Comparison of ENCODE assay signal across 9 mouse cellular contexts in the genomic region with DNA sequence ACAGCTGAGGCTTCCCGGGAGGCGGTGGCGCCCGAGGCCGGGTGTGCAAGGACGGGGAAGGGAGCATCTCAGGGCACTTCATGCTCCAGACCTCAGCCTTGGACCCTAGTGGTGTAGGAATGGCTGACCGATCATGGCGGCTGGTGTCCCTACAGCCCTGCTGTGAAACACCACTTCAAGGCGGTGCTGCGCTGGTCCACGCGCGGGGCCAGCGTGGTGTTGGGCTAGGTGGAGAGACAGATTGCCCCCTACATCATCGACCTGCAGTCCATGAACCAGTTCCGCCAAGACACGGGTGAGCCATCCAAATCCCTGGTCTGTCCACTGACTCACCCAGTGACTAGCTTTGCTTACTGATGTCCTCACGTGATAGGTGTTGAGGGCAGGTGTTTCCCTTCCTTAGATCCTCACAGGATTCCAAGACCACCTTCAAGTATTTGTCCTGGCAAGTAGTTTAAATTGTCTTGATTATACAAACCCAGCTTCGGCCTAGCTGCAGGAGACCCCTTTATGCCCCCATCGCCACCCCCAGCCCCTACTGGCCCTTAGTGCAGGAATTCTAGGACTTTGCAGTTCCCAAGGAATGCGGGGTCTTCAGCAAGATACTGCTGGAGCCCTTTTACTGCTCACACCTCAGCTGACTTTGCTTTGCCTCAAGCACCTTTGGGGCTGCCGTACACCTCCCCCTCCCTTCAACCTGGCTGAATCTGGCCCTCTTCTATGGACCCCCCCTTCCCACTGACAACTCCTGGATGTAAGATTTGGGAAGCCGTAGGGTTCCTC. TPM values are rescaled to one million over a fixed set of nuclear protein-coding genes. Genes with fewer than 3 reads are reported as not detected.
DNase-seq lines count a peak whose midpoint lies in the region; ATAC-seq and TF ChIP-seq lines count a peak whose summit lies in the region.
"Had no signal": no experiment of that assay in that cellular context is flagged by ENCODE, and none has a peak within 500 bp of the region (broad histone marks: within the 10 kb centered on the region; RNA-seq: fewer than 3 reads in every experiment).

No protein-coding gene starts in this region.

- 26% methylated on average over 23 of the region's 23 CpGs for WGBS in bone marrow, adult 2 months
- WGBS in embryonic facial prominence, embryonic 11.5 days = 16% methylated on average over 23 of the region's 23 CpGs
- 14% methylated on average over 23 of the region's 23 CpGs for WGBS in intestine, postnatal 0 days
- 18% methylated on average over 23 of the region's 23 CpGs for WGBS in midbrain, embryonic 13.5 days

- TF ChIP-seq POLR2A in bone marrow, adult 2 months (IDR thresholded peaks at IDR 0.05; ENCODE audit: borderline replicate concordance, control insufficient read depth, low read depth, low read length) = no peak

- H3K9ac ChIP-seq in embryonic facial prominence, embryonic 11.5 days (replicated peaks; ENCODE audit: low read length) = peak overlapping the region; percentile 58
- peak overlapping the region; percentile 76 for H3K9ac ChIP-seq in intestine, postnatal 0 days (ENCODE audit: low read depth, low read length)
- H3K9ac ChIP-seq in midbrain, embryonic 13.5 days (replicated peaks) = peak overlapping the region; percentile 81

- TF ChIP-seq CTCF in bone marrow, adult 2 months (IDR thresholded peaks at IDR 0.05; ENCODE audit: control insufficient read depth, insufficient read depth, low read length) = no peak
- TF ChIP-seq CTCF in intestine, postnatal 0 days (IDR thresholded peaks at IDR 0.05; ENCODE audit: low read depth) = no peak

- H3K27me3 ChIP-seq in embryonic facial prominence, embryonic 11.5 days (ENCODE audit: control insufficient read depth, insufficient read depth, low read length) = peaks cover 2% of the 10 kb centered on the region; the same call in 1 of the 2 replicates
- H3K27me3 ChIP-seq in intestine, postnatal 0 days (replicated peaks; ENCODE audit: control insufficient read depth, insufficient read depth, low read length) = no peaks in the 10 kb centered on the region
- H3K27me3 ChIP-seq in midbrain, embryonic 13.5 days = no peaks in the 10 kb centered on the region

- peak overlapping the region; percentile 53 for H3K4me3 ChIP-seq in bone marrow, adult 2 months (replicated peaks; ENCODE audit: control insufficient read depth, low read depth, low read length)
- H3K4me3 ChIP-seq in embryonic facial prominence, embryonic 11.5 days (ENCODE audit: low read depth, low read length) = peak overlapping the region; percentile 54
- peak overlapping the region; percentile 77 for H3K4me3 ChIP-seq in intestine, postnatal 0 days (ENCODE audit: low read depth, low read length)
- H3K4me3 ChIP-seq in midbrain, embryonic 13.5 days (replicated peaks) = peak overlapping the region; percentile 64

- peaks cover 2% of the 10 kb centered on the region; the same call in 1 of the 2 replicates for H3K4me1 ChIP-seq in bone marrow, adult 2 months (ENCODE audit: control insufficient read depth, insufficient read depth, low read length)
- H3K4me1 ChIP-seq in embryonic facial prominence, embryonic 11.5 days (ENCODE audit: control insufficient read depth, insufficient read depth, low read length) = no peaks in the 10 kb centered on the region
- H3K4me1 ChIP-seq in intestine, postnatal 0 days (replicated peaks; ENCODE audit: control insufficient read depth, insufficient read depth, low read length) = no peaks in the 10 kb centered on the region
- H3K4me1 ChIP-seq in midbrain, embryonic 13.5 days (replicated peaks) = peaks cover 5% of the 10 kb centered on the region

- H3K9me3 ChIP-seq in embryonic facial prominence, embryonic 11.5 days (replicated peaks; ENCODE audit: control insufficient read depth, low read length) = no peaks in the 10 kb centered on the region
- no peaks in the 10 kb centered on the region for H3K9me3 ChIP-seq in intestine, postnatal 0 days (ENCODE audit: control insufficient read depth)
- H3K9me3 ChIP-seq in midbrain, embryonic 13.5 days = no peaks in the 10 kb centered on the region

- H3K36me3 ChIP-seq in embryonic facial prominence, embryonic 11.5 days (replicated peaks; ENCODE audit: control insufficient read depth, insufficient read depth, low read depth, low read length) = no peaks in the 10 kb centered on the region
- no peaks in the 10 kb centered on the region for H3K36me3 ChIP-seq in intestine, postnatal 0 days (ENCODE audit: control insufficient read depth, insufficient read depth)
- no peaks in the 10 kb centered on the region for H3K36me3 ChIP-seq in midbrain, embryonic 13.5 days

- DNase-seq in layer of hippocampus, adult 11-12 months (ENCODE audit: low spot score) = peak; percentile 16
- no peak for DNase-seq in layer of hippocampus, adult 9-10 months (ENCODE audit: low spot score)
- DNase-seq in embryonic facial prominence, embryonic 11.5 days (ENCODE audit: low spot score) = no peak
- DNase-seq in gastrocnemius, adult 18-20 months (ENCODE audit: low spot score) = no peak
- DNase-seq in adrenal gland, adult 8-10 months = no peak

- H3K4me2 ChIP-seq in embryonic facial prominence, embryonic 11.5 days (ENCODE audit: low read depth, low read length) = peak overlapping the region; percentile 91
- peak overlapping the region; percentile 99 for H3K4me2 ChIP-seq in intestine, postnatal 0 days (replicated peaks; ENCODE audit: low read depth)
- H3K4me2 ChIP-seq in midbrain, embryonic 13.5 days (replicated peaks) = peak overlapping the region; percentile 92

- no peak overlapping the region for H3K27ac ChIP-seq in bone marrow, adult 2 months (ENCODE audit: control insufficient read depth, insufficient read depth, low read depth, low read length, poor library complexity)
- H3K27ac ChIP-seq in embryonic facial prominence, embryonic 11.5 days (replicated peaks; ENCODE audit: low read depth, low read length) = no peak overlapping the region
- H3K27ac ChIP-seq in intestine, postnatal 0 days (ENCODE audit: low read depth, low read length) = peak overlapping the region; percentile 91
- peak overlapping the region; percentile 74 for H3K27ac ChIP-seq in midbrain, embryonic 13.5 days

- ATAC-seq in embryonic facial prominence, embryonic 11.5 days (replicated peaks; ENCODE audit: insufficient number of reproducible peaks, low FRiP score, low TSS enrichment, low read depth) = peak; percentile 54
- peak; percentile 28 for ATAC-seq in intestine, postnatal 0 days
- peak; percentile 72 for ATAC-seq in midbrain, embryonic 13.5 days

RNA-seq across cellular contexts. Expression of a gene that starts 3.3 kb away (rescaled TPM):
- polyA plus RNA-seq in bone marrow, adult 2 months (2011; ENCODE audit: insufficient read depth, insufficient read length, low replicate concordance, missing spikeins) = 1.3 TPM in 1 of 2 replicates, not detected in the other
- 0.13 and 0.18 TPM in 2 replicates for polyA plus RNA-seq in embryonic facial prominence, embryonic 11.5 days (2014; fragmentation: Nextera tagmentation; extraction: Ambion mirVana)
- polyA plus RNA-seq in intestine, postnatal 0 days (2015; fragmentation: Nextera tagmentation; extraction: Ambion mirVana) = 0.13 TPM in 1 of 2 replicates, not detected in the other
- polyA plus RNA-seq in midbrain, embryonic 13.5 days (2015; fragmentation: Nextera tagmentation; extraction: Ambion mirVana) = not detected in 2 replicates
- not detected for total RNA-seq in gastrocnemius, adult 18-20 months (2021)
- total RNA-seq in adrenal gland, adult 8-10 months (2022) = under 1 TPM in 1 of 4 experiments, not detected in 3; 0.16 TPM

RNA-seq across cellular contexts. Expression of a gene that starts 36.6 kb away (rescaled TPM):
- 0.45 and 2.5 TPM in 2 replicates for polyA plus RNA-seq in bone marrow, adult 2 months (2011; ENCODE audit: insufficient read depth, insufficient read length, low replicate concordance, missing spikeins)
- polyA plus RNA-seq in embryonic facial prominence, embryonic 11.5 days (2014; fragmentation: Nextera tagmentation; extraction: Ambion mirVana) = not detected in 2 replicates
- polyA plus RNA-seq in intestine, postnatal 0 days (2015; fragmentation: Nextera tagmentation; extraction: Ambion mirVana) = 2.8 and 3.5 TPM in 2 replicates
- not detected in 2 replicates for polyA plus RNA-seq in midbrain, embryonic 13.5 days (2015; fragmentation: Nextera tagmentation; extraction: Ambion mirVana)
- not detected for total RNA-seq in gastrocnemius, adult 18-20 months (2021)
- total RNA-seq in adrenal gland, adult 8-10 months (2022) = not detected
- total RNA-seq: left cerebral cortex, postnatal 14 days had no signal

RNA-seq across cellular contexts. Expression of a gene that starts 50.9 kb away (rescaled TPM):
- polyA plus RNA-seq in bone marrow, adult 2 months (2011; ENCODE audit: insufficient read depth, insufficient read length, low replicate concordance, missing spikeins) = 42.1 and 61.9 TPM in 2 replicates
- 29.4 and 33.4 TPM in 2 replicates for polyA plus RNA-seq in embryonic facial prominence, embryonic 11.5 days (2014; fragmentation: Nextera tagmentation; extraction: Ambion mirVana)
- 6.2 and 6.8 TPM in 2 replicates for polyA plus RNA-seq in intestine, postnatal 0 days (2015; fragmentation: Nextera tagmentation; extraction: Ambion mirVana)
- 9.5 TPM in 2 replicates for polyA plus RNA-seq in midbrain, embryonic 13.5 days (2015; fragmentation: Nextera tagmentation; extraction: Ambion mirVana)
- 1 to 10 TPM; 1.3 to 2.7 TPM for total RNA-seq in gastrocnemius, adult 18-20 months (2021)
- 1 to 10 TPM; 2.2 to 5.5 (median 4.6) TPM for total RNA-seq in adrenal gland, adult 8-10 months (2022)

Comparison
In these comparisons a context has a peak if more than half of its experiments do, and no peak if none do; other contexts are left out.
1. H3K27ac ChIP-seq: peak in intestine, postnatal 0 days (single experiment) and midbrain, embryonic 13.5 days (single experiment); none in bone marrow, adult 2 months (single experiment) and embryonic facial prominence, embryonic 11.5 days (single experiment).
2. Peak in every context shown above with its lines, with median percentiles within 50 percentile points of each other: H3K4me3 ChIP-seq, ATAC-seq, H3K4me2 ChIP-seq and H3K9ac ChIP-seq.